Mouse (Mus musculus): ENCODE results near the gene Olfr945. TPM values are rescaled to one million over a fixed set of nuclear protein-coding genes. Genes with fewer than 3 reads are reported as not detected.

The Olfr945 gene
- polyA plus RNA-seq (2014; fragmentation: Nextera tagmentation; extraction: Ambion mirVana): not detected in 2 replicates

GRCm38 (mm10) chr9:39276718-39277117 is at the start of gene Olfr945:
Gene Olfr945, minus strand, starts transcription at chr9:39276818.
- Histone ChIP-seq H3K4me1 (ENCODE audit: control insufficient read depth, insufficient read depth, low read length) (no peaks in the 10 kb centered on the region), H3K9me3 (ENCODE audit: control insufficient read depth, low read length) (no peaks in the 10 kb centered on the region), H3K36me3 (ENCODE audit: control insufficient read depth, insufficient read depth, low read length) (no peaks in the 10 kb centered on the region), H3K9ac (replicated peaks; ENCODE audit: low read length) (no peak within 1 kb of the TSS), H3K27me3 (ENCODE audit: control insufficient read depth, insufficient read depth, low read length) (no peaks in the 10 kb centered on the region), H3K4me2 (ENCODE audit: low read length) (no peak within 1 kb of the TSS), H3K4me3 (replicated peaks; ENCODE audit: low read depth, low read length) (no peak within 1 kb of the TSS), H3K27ac (replicated peaks; ENCODE audit: low read depth, low read length) (no peak within 1 kb of the TSS)
- no peak for DNase-seq
- WGBS: 91% methylated on average over 3 of the region's 3 CpGs
- no peak for ATAC-seq (ENCODE audit: low FRiP score, low TSS enrichment)

GRCm38 (mm10) chr9:39325945-39326344 is 49.3 kb upstream of the Olfr945 start, which contains the start of gene Olfr948:
Gene Olfr948, minus strand, starts transcription at chr9:39326045.
- DNase-seq (no peak), ATAC-seq (ENCODE audit: low FRiP score, low TSS enrichment) (no peak)
- no peak within 1 kb of the TSS for H3K4me2 ChIP-seq (ENCODE audit: low read length)
- H3K4me3 ChIP-seq (replicated peaks; ENCODE audit: low read depth, low read length): no peak within 1 kb of the TSS
- H3K27me3 ChIP-seq (ENCODE audit: control insufficient read depth, insufficient read depth, low read length): no peaks in the 10 kb centered on the region
- no peak within 1 kb of the TSS for H3K27ac ChIP-seq (replicated peaks; ENCODE audit: low read depth, low read length)
- H3K4me1 ChIP-seq (ENCODE audit: control insufficient read depth, insufficient read depth, low read length): no peaks in the 10 kb centered on the region
- no peaks in the 10 kb centered on the region for H3K36me3 ChIP-seq (ENCODE audit: control insufficient read depth, insufficient read depth, low read length)
- no peaks in the 10 kb centered on the region for H3K9me3 ChIP-seq (ENCODE audit: control insufficient read depth, low read length)
- no peak within 1 kb of the TSS for H3K9ac ChIP-seq (replicated peaks; ENCODE audit: low read length)

- no peak for ATAC-seq (ENCODE audit: low FRiP score, low TSS enrichment)
- H3K27ac ChIP-seq (replicated peaks; ENCODE audit: low read depth, low read length): no peak overlapping the region
- H3K9ac ChIP-seq (replicated peaks; ENCODE audit: low read length): no peak overlapping the region
- no peaks in the 10 kb centered on the region for H3K36me3 ChIP-seq (ENCODE audit: control insufficient read depth, insufficient read depth, low read length)
- no peaks in the 10 kb centered on the region for H3K4me1 ChIP-seq (ENCODE audit: control insufficient read depth, insufficient read depth, low read length)
- H3K4me3 ChIP-seq (replicated peaks; ENCODE audit: low read depth, low read length): no peak overlapping the region
- H3K9me3 ChIP-seq (ENCODE audit: control insufficient read depth, low read length): no peaks in the 10 kb centered on the region
- DNase-seq: no peak
- no peak overlapping the region for H3K4me2 ChIP-seq (ENCODE audit: low read length)
- WGBS: 84% methylated on average over 2 of the region's 2 CpGs
- H3K27me3 ChIP-seq (ENCODE audit: control insufficient read depth, insufficient read depth, low read length): no peaks in the 10 kb centered on the region
Measured at GRCm38 (mm10) chr9:39287136-39287535, 10.5 kb upstream of the Olfr945 start.

GRCm38 (mm10) chr9:39249894-39250293 is 26.7 kb downstream of the Olfr945 start, which contains the start of gene Olfr1537:
Gene Olfr1537, minus strand, starts transcription at chr9:39249994.
- Histone ChIP-seq H3K4me1 (ENCODE audit: control insufficient read depth, insufficient read depth, low read length) (no peaks in the 10 kb centered on the region), H3K9ac (replicated peaks; ENCODE audit: low read length) (no peak within 1 kb of the TSS), H3K9me3 (ENCODE audit: control insufficient read depth, low read length) (no peaks in the 10 kb centered on the region), H3K4me2 (ENCODE audit: low read length) (no peak within 1 kb of the TSS), H3K27ac (replicated peaks; ENCODE audit: low read depth, low read length) (no peak within 1 kb of the TSS), H3K36me3 (ENCODE audit: control insufficient read depth, insufficient read depth, low read length) (no peaks in the 10 kb centered on the region), H3K4me3 (replicated peaks; ENCODE audit: low read depth, low read length) (no peak within 1 kb of the TSS), H3K27me3 (ENCODE audit: control insufficient read depth, insufficient read depth, low read length) (no peaks in the 10 kb centered on the region)
- 82% methylated on average over 1 of the region's 1 CpGs for WGBS
- DNase-seq (no peak), ATAC-seq (ENCODE audit: low FRiP score, low TSS enrichment) (no peak)

Other genes starting within 250 kb of the Olfr945 start
- not detected in 2 replicates for gene Olfr937, start 211.9 kb downstream of the Olfr945 start, polyA plus RNA-seq (2014; fragmentation: Nextera tagmentation; extraction: Ambion mirVana)
- not detected in 2 replicates for gene Olfr938, start 197.9 kb downstream of the Olfr945 start, polyA plus RNA-seq (2014; fragmentation: Nextera tagmentation; extraction: Ambion mirVana)
- not detected in 2 replicates for gene Olfr27, start 148.7 kb downstream of the Olfr945 start, polyA plus RNA-seq (2014; fragmentation: Nextera tagmentation; extraction: Ambion mirVana)
- not detected in 2 replicates for gene Olfr943, start 110.5 kb downstream of the Olfr945 start, polyA plus RNA-seq (2014; fragmentation: Nextera tagmentation; extraction: Ambion mirVana)
- gene Olfr944, start 74.9 kb downstream of the Olfr945 start, polyA plus RNA-seq (2014; fragmentation: Nextera tagmentation; extraction: Ambion mirVana): not detected in 2 replicates
- not detected in 2 replicates for gene Olfr1537, start 26.8 kb downstream of the Olfr945 start, polyA plus RNA-seq (2014; fragmentation: Nextera tagmentation; extraction: Ambion mirVana)
- not detected in 2 replicates for gene Olfr948, start 49.2 kb upstream of the Olfr945 start, polyA plus RNA-seq (2014; fragmentation: Nextera tagmentation; extraction: Ambion mirVana)
- gene Olfr951, start 110.6 kb upstream of the Olfr945 start, polyA plus RNA-seq (2014; fragmentation: Nextera tagmentation; extraction: Ambion mirVana): not detected in 2 replicates
- gene Olfr952, start 150.3 kb upstream of the Olfr945 start, polyA plus RNA-seq (2014; fragmentation: Nextera tagmentation; extraction: Ambion mirVana): not detected in 2 replicates
- gene Olfr954, start 179.9 kb upstream of the Olfr945 start, polyA plus RNA-seq (2014; fragmentation: Nextera tagmentation; extraction: Ambion mirVana): not detected in 2 replicates
- gene Olfr955, start 195.1 kb upstream of the Olfr945 start, polyA plus RNA-seq (2014; fragmentation: Nextera tagmentation; extraction: Ambion mirVana): not detected in 2 replicates
- gene Olfr44, start 217.2 kb upstream of the Olfr945 start, polyA plus RNA-seq (2014; fragmentation: Nextera tagmentation; extraction: Ambion mirVana): not detected in 2 replicates
- gene Olfr957, start 239.0 kb upstream of the Olfr945 start, polyA plus RNA-seq (2014; fragmentation: Nextera tagmentation; extraction: Ambion mirVana): not detected in 2 replicates